Mouse (Mus musculus) embryo, embryonic 11.5 days (tissue): ENCODE data around the gene Akp3.

ENCODE experiments used
- DNase-seq: peaks from one replicate; pipeline ENCODE4 v3.0.0-alpha.2; 2012; ENCODE audit warnings: low read depth, low spot score

Akp3 gene

DNA sequence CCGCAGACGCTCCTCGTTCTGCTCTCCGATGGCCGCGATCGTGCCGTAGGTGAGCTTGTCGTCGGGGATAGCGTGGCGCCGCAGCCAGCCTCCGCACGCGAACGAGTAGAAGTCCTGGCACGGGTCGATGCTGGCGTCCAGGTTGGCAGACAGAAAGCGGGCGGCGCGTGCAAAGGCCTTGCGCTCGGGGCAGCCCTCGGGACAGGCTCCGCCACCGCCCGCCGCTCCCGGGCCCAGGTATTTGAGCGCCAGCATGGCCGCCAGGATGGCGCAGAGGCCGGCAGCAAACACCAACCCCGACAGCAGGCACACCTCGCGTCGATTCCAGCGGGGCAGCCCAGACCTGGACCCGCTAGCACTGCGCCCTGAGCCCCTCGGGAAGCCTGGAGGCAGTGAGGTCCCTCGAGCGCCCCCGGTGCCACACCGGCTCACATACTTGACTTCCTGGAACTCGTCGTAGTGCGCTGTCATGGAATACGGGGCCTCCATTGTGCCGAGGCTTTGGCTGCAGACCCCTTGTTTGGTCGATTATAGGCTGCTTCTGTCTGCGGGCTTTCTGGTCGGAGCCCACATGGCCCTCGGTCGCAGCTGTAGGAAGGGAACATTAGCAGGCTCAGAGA is 29.8 kb downstream of the Akp3 start:
- DNase-seq = no peak

DNA sequence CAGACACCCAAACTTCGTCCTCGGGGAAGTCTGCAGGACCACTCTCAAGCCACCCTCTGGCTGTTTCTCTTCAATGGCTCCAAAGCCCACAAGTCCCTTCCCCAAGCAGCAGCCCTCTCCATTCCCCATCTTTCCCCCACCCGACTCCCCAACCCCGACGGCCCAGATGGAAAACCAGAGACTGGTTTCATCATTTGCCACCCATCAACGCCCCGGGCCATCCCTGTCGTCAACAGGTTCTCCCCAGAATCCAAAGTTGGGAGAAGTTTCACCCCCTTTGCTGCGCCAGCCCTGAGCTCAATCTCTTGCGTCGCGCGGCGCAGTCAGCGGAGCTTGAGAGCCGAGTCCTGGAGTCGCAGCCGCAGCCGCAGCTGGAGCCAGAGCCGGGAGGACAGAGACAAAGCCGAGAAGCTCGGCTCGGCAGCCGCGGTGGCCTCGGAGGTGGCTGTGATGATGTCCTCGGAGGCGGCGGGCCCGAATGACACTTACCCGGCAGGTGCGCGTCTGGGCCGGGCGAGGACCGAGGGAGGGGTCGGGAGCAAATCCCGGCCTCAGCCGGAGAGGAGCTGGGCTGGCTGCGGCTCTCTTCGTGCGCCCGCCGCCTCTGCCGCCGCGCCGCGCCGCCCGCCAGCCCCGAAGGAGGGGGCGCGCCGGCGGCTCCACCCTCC is 30.9 kb downstream of the Akp3 start:
- DNase-seq = no peak

DNA sequence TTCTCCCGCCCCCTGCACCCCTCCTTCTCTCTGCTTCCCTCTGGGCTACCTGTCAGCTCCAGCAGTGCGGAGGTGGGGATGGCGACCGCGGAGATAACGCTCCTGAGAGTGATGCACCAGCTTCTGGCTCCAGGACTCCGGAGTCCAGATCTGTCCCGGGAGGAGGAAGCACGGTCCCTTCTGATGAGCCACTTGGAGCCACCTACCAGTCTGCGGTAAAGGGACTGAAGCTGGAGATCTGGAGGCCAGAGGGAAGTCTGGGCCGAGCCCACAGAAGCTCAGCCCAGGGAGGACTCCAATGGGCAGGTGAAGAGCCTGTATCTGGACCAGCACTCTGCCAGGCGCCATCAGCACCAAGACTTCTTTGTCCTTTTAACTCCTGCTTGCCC is 31.4 kb downstream of the Akp3 start, which contains the start of gene Ecel1:
Gene Ecel1, minus strand, starts transcription at position 323 of the 389 bp plus-strand sequence.
- no peak for DNase-seq

DNA sequence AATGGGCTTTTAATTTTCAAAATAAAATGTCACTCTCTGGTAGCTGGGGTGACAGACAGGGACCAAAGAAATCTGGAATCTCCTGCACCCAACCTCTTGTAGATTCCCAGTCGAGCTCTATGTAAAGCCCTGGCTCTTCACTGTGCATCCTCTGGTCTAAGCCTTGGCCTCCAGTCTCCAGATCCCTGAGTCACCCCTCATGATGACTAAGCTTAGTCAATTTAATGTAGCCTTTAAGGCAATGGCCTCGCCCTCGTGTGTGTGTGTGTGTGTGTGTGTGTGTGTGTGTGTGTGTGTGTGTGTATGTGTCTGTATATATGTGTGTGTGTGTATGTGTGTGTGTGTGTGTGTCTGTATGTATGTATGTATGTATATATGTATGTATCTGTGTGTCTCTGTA is 34.6 kb downstream of the Akp3 start:
- DNase-seq = no peak

DNA sequence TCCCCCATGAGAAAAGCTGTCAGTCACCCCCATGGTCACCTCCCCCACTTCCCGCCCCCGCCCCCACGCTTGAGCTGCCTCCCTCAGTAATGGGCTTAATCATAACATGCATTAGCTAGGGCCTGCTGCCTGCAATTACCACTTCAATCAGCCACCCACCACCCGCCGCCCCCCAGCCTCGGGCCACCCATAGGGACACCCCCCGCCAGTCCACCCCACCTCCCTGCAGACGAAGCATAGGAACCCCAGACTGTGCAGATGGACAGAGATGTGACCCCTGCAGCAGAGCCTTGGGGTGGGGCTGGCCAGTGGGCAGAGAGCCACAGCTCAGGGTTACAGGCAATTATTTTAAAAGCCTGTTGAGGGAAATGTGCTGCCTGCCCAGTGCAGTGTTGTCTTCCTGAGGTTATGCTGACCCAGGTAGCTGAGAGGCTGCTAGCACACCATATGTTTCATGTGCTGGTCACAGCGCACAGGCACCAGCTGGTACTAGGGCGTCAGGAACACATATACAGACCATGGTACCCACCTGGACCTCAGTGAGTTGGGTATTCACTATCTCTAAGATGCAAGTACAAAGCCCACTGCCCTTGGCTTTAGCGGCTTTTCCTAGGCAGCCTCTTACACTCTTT is 39.5 kb downstream of the Akp3 start:
- DNase-seq = no peak

DNA sequence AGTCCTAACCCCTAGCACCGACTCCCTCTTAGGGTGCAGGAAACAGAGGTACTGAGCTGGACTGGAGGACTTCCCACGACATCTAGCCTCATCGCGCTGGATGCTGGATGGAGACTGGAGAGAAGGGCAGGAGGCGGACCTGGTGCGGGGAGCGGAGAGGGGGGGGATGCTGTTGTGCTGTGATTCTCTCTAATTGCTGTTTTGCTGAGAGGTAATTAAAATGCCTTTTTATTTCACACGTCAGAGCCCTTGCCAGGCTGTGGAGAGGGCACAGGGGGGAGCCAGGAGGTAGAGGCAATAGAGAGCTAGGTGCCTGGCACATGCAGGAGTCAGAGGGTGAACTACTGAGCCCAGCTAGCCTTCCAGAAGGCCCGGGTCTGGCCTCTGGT is 40.0 kb downstream of the Akp3 start:
- DNase-seq = no peak

DNA sequence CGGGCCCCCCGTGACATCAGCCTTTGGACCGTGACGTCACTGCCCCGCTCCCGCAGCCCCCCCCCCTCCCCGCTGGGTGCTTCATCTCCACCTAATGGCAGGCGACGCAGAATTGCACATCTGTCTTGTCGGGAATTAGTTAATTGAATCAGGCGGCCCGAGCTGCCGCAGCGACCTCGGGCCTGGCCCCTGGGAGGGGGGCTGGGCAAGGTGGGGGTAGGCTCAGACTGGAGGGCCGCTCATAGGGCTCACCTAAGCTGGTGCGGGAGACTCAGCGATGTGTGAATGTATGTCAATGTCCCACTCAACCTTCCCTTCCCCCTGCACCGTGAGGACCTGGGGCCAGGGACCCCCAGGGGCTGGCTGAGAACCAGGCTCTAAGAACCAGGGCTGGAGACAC is 45.7 kb downstream of the Akp3 start:
- DNase-seq = no peak

DNA sequence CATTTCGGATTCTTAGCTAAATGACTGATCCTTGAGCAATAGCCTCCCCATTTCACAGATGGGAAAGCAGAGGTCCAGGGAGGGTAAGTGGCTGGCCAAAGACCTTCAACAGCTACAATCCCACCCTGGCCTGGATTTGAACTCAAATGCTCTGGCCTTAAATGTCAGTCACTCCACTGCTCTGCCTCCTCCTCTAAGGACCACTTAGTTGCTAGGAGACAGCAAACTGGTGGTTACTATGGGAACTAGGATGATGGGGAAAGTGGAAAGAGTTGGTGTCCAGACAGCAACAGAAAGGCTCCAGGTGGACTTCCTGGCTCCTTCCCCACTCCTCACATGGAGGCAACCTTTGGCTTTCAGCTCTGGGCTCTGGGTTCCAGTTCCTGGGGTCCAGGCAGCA is 46.5 kb downstream of the Akp3 start:
- no peak for DNase-seq

DNA sequence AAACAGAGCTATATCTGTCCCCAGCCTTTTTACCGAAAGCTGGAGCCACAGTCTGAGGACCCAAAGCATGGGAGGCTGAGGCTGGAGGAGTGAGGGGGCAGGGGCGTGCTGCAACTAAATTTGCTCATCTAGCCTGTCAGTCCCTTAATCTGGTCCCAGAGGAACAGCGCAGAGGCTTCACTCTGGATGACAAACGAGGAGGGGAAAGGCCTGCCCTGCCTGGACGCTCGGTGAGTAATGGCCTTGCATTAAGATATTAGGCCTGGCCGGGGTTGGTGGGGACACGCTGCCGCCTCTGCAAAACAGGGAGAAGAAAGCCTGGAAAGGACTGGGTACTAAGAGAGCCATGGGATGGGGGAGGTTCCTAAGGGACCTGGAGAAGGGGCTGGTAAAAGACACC is 47.5 kb downstream of the Akp3 start:
- no peak for DNase-seq

DNA sequence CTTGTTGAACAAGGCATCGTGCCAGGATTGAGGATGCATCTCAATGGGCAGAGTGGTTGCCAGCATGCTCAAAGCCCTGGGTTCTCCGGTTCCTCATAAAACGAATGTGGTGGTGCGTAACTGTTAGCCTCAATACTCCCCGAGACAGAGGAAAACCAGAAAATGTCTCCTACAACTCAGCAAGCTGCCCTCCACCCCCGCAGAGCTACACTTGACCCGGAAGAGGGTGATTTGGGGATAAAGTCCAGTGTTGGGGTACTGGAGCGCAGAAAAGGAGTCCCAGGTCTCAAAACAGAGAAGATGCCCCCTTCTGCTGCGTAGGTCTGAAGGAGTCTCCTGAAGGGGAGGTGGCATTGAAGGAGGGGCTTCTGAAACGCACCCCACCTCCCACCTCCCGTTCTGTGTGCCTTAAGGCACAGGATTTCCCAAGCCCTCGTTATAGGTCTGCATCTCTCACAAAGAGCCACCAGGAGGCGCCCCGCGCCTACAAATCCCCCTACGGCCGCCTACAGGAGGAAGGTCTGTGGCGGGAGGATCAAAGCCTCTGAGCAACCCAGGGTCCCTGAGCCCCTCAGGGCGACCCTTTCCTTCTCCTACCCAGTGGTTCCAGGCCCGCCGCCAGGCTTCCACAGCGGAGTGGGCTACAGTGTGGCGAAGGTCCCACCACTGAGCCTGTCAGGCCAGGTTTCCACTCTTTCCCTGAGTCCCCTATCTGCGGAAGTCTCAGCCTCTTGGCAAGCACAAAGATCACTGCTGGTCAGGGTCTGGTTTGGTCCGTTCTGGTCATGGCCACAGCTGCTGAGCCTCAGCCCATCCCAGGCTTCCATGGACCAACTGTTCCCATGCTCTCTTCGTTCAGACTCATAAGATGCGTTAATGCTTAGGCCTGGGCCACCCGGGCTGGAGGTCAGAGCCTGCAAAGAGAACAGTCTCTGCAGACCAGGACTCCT is 49.5 kb downstream of the Akp3 start:
- peak; percentile 58 for DNase-seq

DNA sequence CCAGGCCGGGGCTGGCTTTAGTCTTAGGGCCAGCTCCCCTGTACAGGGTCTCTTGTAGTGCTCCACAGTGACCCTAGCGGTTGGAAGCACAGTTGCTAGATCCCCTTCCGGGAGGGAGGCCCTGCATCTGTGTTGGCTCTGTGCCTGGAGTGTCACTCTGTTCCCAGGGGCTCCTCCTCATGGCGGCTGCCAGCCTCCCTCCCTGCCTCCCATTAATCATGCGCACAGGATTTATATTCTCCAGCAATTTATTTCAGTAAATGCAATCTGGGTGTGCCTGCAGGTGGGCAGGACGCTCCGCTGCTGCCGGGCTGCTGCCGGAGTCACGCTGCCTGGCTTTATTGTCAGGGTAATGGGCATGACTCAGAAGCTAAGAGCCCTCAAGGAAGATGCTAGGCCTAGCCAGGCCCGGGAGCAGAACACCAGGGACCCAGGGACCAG is 51.1 kb downstream of the Akp3 start:
- peak; percentile 50 for DNase-seq
